In genomic region chr9:24411483-24411882, GRCm38 (mm10) we compare ENCODE assay signal across 21 mouse cellular contexts.
DNase-seq lines count a peak whose midpoint lies in the region; ATAC-seq and TF ChIP-seq lines count a peak whose summit lies in the region.
"Had no signal": no experiment of that assay in that cellular context is flagged by ENCODE, and none has a peak within 500 bp of the region (broad histone marks: within the 10 kb centered on the region; RNA-seq: fewer than 3 reads in every experiment).

No protein-coding gene starts in this region.

- H3K9ac ChIP-seq in forebrain, embryonic 14.5 days (ENCODE audit: low read length): no peak overlapping the region
- H3K9ac ChIP-seq in forebrain, embryonic 16.5 days (replicated peaks; ENCODE audit: low read depth, low read length): no peak overlapping the region
- no peak overlapping the region for H3K9ac ChIP-seq in forebrain, embryonic 12.5 days
- H3K9ac ChIP-seq: embryonic facial prominence, embryonic 12.5 days had no signal

- H3K27ac ChIP-seq in forebrain, embryonic 14.5 days (ENCODE audit: low read depth, low read length): no peak overlapping the region
- no peak overlapping the region for H3K27ac ChIP-seq in forebrain, embryonic 10.5 days
- peak overlapping the region; percentile 49 for H3K27ac ChIP-seq in forebrain, embryonic 16.5 days (ENCODE audit: low read length)
- no peak overlapping the region for H3K27ac ChIP-seq in forebrain, embryonic 12.5 days
- H3K27ac ChIP-seq: embryonic facial prominence, embryonic 10.5 days; embryonic facial prominence, embryonic 12.5 days had no signal

- no peaks in the 10 kb centered on the region for H3K9me3 ChIP-seq in forebrain, embryonic 14.5 days (replicated peaks; ENCODE audit: control insufficient read depth, low read length)
- no peaks in the 10 kb centered on the region for H3K9me3 ChIP-seq in forebrain, embryonic 10.5 days
- no peaks in the 10 kb centered on the region for H3K9me3 ChIP-seq in forebrain, embryonic 16.5 days (ENCODE audit: control insufficient read depth, low read length)
- no peaks in the 10 kb centered on the region for H3K9me3 ChIP-seq in forebrain, embryonic 12.5 days
- H3K9me3 ChIP-seq: embryonic facial prominence, embryonic 10.5 days; embryonic facial prominence, embryonic 12.5 days; G1E had no signal

- TF ChIP-seq CTCF in brain, embryonic 14.5 days (IDR thresholded peaks at IDR 0.05; ENCODE audit: borderline replicate concordance, extremely low read depth, insufficient read depth, insufficient read length): no peak

- DNase-seq in forebrain, embryonic 14.5 days (ENCODE audit: low spot score): peak; percentile 30
- DNase-seq in forebrain, embryonic 10.5 days (ENCODE audit: extremely low spot score, low spot score): no peak
- peak; percentile 55 for DNase-seq in brain, embryonic 14.5 days (ENCODE audit: low read depth)
- DNase-seq: adrenal gland, adult 8-10 months; adrenal gland, postnatal 14 days; adrenal gland, postnatal 36 days; B cell, adult 2 months; cerebellum, adult 11-12 months; cerebellum, adult 2 months; cerebellum, adult 9-10 months; cerebellum, postnatal 10 days; cerebellum, postnatal 25 days had no signal

- ATAC-seq in forebrain, embryonic 14.5 days: peak; percentile 50; the same call in 1 of the 2 replicates
- ATAC-seq in forebrain, embryonic 16.5 days: peak; percentile 47
- ATAC-seq in forebrain, embryonic 12.5 days (ENCODE audit: low FRiP score): no peak
- ATAC-seq: activated CD4-positive, CD25-positive, alpha-beta regulatory T cell, adult 4 months; CD4-positive, CD25-positive, alpha-beta regulatory T cell, adult 4 months; Patski had no signal

- 85% methylated on average over 8 of the region's 8 CpGs for WGBS in forebrain, embryonic 14.5 days
- 96% methylated on average over 8 of the region's 8 CpGs for WGBS in forebrain, embryonic 10.5 days
- WGBS in forebrain, embryonic 16.5 days: 73% methylated on average over 8 of the region's 8 CpGs
- WGBS in forebrain, embryonic 12.5 days: 93% methylated on average over 8 of the region's 8 CpGs

- no peaks in the 10 kb centered on the region for H3K27me3 ChIP-seq in forebrain, embryonic 14.5 days (replicated peaks; ENCODE audit: control insufficient read depth, insufficient read depth, low read length)
- no peaks in the 10 kb centered on the region for H3K27me3 ChIP-seq in forebrain, embryonic 10.5 days (ENCODE audit: poor library complexity, severe bottlenecking)
- no peaks in the 10 kb centered on the region for H3K27me3 ChIP-seq in forebrain, embryonic 16.5 days (replicated peaks; ENCODE audit: control insufficient read depth, insufficient read depth, low read length)
- H3K27me3 ChIP-seq in forebrain, embryonic 12.5 days: no peaks in the 10 kb centered on the region
- H3K27me3 ChIP-seq: CH12.LX; embryonic facial prominence, embryonic 12.5 days; Patski had no signal

- H3K4me3 ChIP-seq in forebrain, embryonic 14.5 days (ENCODE audit: low read depth, low read length): no peak overlapping the region
- H3K4me3 ChIP-seq in forebrain, embryonic 10.5 days: no peak overlapping the region
- H3K4me3 ChIP-seq in forebrain, embryonic 16.5 days (replicated peaks; ENCODE audit: low read length): no peak overlapping the region
- H3K4me3 ChIP-seq in forebrain, embryonic 12.5 days (replicated peaks): no peak overlapping the region
- H3K4me3 ChIP-seq: embryonic facial prominence, embryonic 10.5 days; embryonic facial prominence, embryonic 12.5 days had no signal

- H3K4me1 ChIP-seq in forebrain, embryonic 14.5 days (ENCODE audit: control insufficient read depth, insufficient read depth, low read length): no peaks in the 10 kb centered on the region
- no peaks in the 10 kb centered on the region for H3K4me1 ChIP-seq in forebrain, embryonic 10.5 days
- H3K4me1 ChIP-seq in forebrain, embryonic 16.5 days (replicated peaks; ENCODE audit: control insufficient read depth, insufficient read depth, low read length): no peaks in the 10 kb centered on the region
- no peaks in the 10 kb centered on the region for H3K4me1 ChIP-seq in forebrain, embryonic 12.5 days
- H3K4me1 ChIP-seq: embryonic facial prominence, embryonic 10.5 days; embryonic facial prominence, embryonic 12.5 days had no signal

- no peak for TF ChIP-seq POLR2A in brain, embryonic 14.5 days (IDR thresholded peaks at IDR 0.05; ENCODE audit: borderline replicate concordance, extremely low read depth, insufficient read depth, insufficient read length, poor library complexity, severe bottlenecking)

- H3K36me3 ChIP-seq in forebrain, embryonic 14.5 days (ENCODE audit: control insufficient read depth, insufficient read depth, low read length): peaks cover 12% of the 10 kb centered on the region
- H3K36me3 ChIP-seq in forebrain, embryonic 10.5 days (replicated peaks): peaks cover 18% of the 10 kb centered on the region
- peaks cover 4% of the 10 kb centered on the region; the same call in 1 of the 2 replicates for H3K36me3 ChIP-seq in forebrain, embryonic 16.5 days (ENCODE audit: control insufficient read depth, insufficient read depth)
- peaks cover 10% of the 10 kb centered on the region for H3K36me3 ChIP-seq in forebrain, embryonic 12.5 days (replicated peaks)

- H3K4me2 ChIP-seq in forebrain, embryonic 14.5 days (ENCODE audit: low read length): no peak overlapping the region
- no peak overlapping the region for H3K4me2 ChIP-seq in forebrain, embryonic 16.5 days (ENCODE audit: low read length)
- H3K4me2 ChIP-seq in forebrain, embryonic 12.5 days: no peak overlapping the region
- H3K4me2 ChIP-seq: embryonic facial prominence, embryonic 12.5 days had no signal
